Mouse (Mus musculus) layer of hippocampus, adult 9-11 months (tissue): ENCODE data around the gene Btk.

ENCODE experiments used
- DNase-seq: peaks from one replicate; pipeline ENCODE4 v3.0.0; 2022

The Btk gene

GRCm38 (mm10) chrX:134582888-134583669 is at the start of gene Btk:
Gene Btk, minus strand, starts transcription at chrX:134583570.
- no peak for DNase-seq

- DNase-seq, result no peak
Measured at GRCm38 (mm10) chrX:134632710-134633109, 49.3 kb upstream of the Btk start.

- no peak for DNase-seq
Measured at GRCm38 (mm10) chrX:134628200-134628599, 44.8 kb upstream of the Btk start.

GRCm38 (mm10) chrX:134623350-134623749 is 40.0 kb upstream of the Btk start:
- DNase-seq, result no peak

GRCm38 (mm10) chrX:134621685-134622084 is 38.3 kb upstream of the Btk start:
- DNase-seq, result no peak

- no peak for DNase-seq
Measured at GRCm38 (mm10) chrX:134620254-134620865, 37.0 kb upstream of the Btk start.

- no peak for DNase-seq
Measured at GRCm38 (mm10) chrX:134619695-134620094, 36.3 kb upstream of the Btk start.

GRCm38 (mm10) chrX:134614306-134614705 is 30.9 kb upstream of the Btk start:
- DNase-seq, result no peak

GRCm38 (mm10) chrX:134612285-134612959 is 29.1 kb upstream of the Btk start:
- DNase-seq, result peak; percentile 11

GRCm38 (mm10) chrX:134610984-134611383 is 27.6 kb upstream of the Btk start:
- DNase-seq, result no peak

GRCm38 (mm10) chrX:134609472-134609871 is 26.1 kb upstream of the Btk start:
- no peak for DNase-seq

- DNase-seq, result peak; percentile 24
Measured at GRCm38 (mm10) chrX:134601380-134602120, 18.2 kb upstream of the Btk start.

- peak; percentile 97 for DNase-seq
Measured at GRCm38 (mm10) chrX:134600659-134601379, 17.4 kb upstream of the Btk start, which contains the start of the genes Gla and Hnrnph2. Gene Gla, minus strand, starts transcription at chrX:134601125. Gene Hnrnph2, plus strand, starts transcription at chrX:134601179.

GRCm38 (mm10) chrX:134599922-134600565 is 16.7 kb upstream of the Btk start:
- DNase-seq, result no peak

GRCm38 (mm10) chrX:134589836-134590235 is 6.5 kb upstream of the Btk start:
- DNase-seq, result no peak

- DNase-seq, result no peak
Measured at GRCm38 (mm10) chrX:134588997-134589396, 5.6 kb upstream of the Btk start.

GRCm38 (mm10) chrX:134588261-134588660 is 4.9 kb upstream of the Btk start:
- DNase-seq, result no peak

GRCm38 (mm10) chrX:134586447-134586846 is 3.1 kb upstream of the Btk start:
- no peak for DNase-seq

- DNase-seq, result peak; percentile 92
Measured at GRCm38 (mm10) chrX:134585103-134586002, 2.0 kb upstream of the Btk start, which contains the start of gene Rpl36a. Gene Rpl36a, plus strand, starts transcription at chrX:134585654.

GRCm38 (mm10) chrX:134582270-134582669 is 1.1 kb downstream of the Btk start:
- DNase-seq, result no peak
